Mouse (Mus musculus) MEL (cell line): ENCODE measurements around the gene Ncstn. TPM values are rescaled to one million over a fixed set of nuclear protein-coding genes. Genes with fewer than 3 reads are reported as not detected.

Experiments
- DNase-seq: peaks from one replicate; pipeline ENCODE4 v3.0.0; 2011; ENCODE audit warnings: low read depth, low spot score
- H3K27ac ChIP-seq: 2 replicates; pipeline ENCODE4 v1.5.1; 2012; ENCODE audit warnings: low read depth, mild to moderate bottlenecking, control low read depth, low read length, moderate library complexity; ENCODE audit not compliant: control insufficient read depth
- H3K27me3 ChIP-seq, 2 experiments: fragments of 150-350 bp in 1 of 2; sonication (generic) in 1 of 2; 2 replicates each; pipeline ENCODE4 v1.6.1; 2012; ENCODE audit warnings: low read length in 2 of 2, mild to moderate bottlenecking in 2 of 2, improper control_type of control experiment in 1 of 2, moderate library complexity in 1 of 2; ENCODE audit not compliant: insufficient read depth in 2 of 2, control insufficient read depth in 1 of 2
- H3K36me3 ChIP-seq, 2 experiments: 2 replicates each; pipeline ENCODE4 v1.6.1; 2012 to 2014; ENCODE audit warnings: low read length in 2 of 2, improper control_type of control experiment in 1 of 2, inconsistent platforms in 1 of 2, mild to moderate bottlenecking in 1 of 2; ENCODE audit not compliant: insufficient read depth in 2 of 2, control insufficient read depth in 1 of 2
- H3K4me1 ChIP-seq, 2 experiments: fragments of 150-350 bp in 1 of 2; sonication (generic) in 1 of 2; 2 replicates each; pipeline ENCODE4 v1.6.1; 2012; ENCODE audit warnings: low read length in 2 of 2, improper control_type of control experiment in 1 of 2, mild to moderate bottlenecking in 1 of 2; ENCODE audit not compliant: insufficient read depth in 2 of 2, control insufficient read depth in 1 of 2
- H3K4me3 ChIP-seq, 2 experiments: fragments of 150-350 bp in 1 of 2; sonication (generic) in 1 of 2; 2 replicates each; pipeline ENCODE4 v1.5.1; 2012; ENCODE audit warnings: low read depth in 2 of 2, low read length in 2 of 2, mild to moderate bottlenecking in 2 of 2, moderate library complexity in 2 of 2, control low read depth in 1 of 2, improper control_type of control experiment in 1 of 2; ENCODE audit not compliant: control insufficient read depth in 1 of 2, insufficient read depth in 1 of 2
- H3K79me2 ChIP-seq: 2 replicates; pipeline ENCODE4 v1.6.1; 2012; ENCODE audit warnings: mild to moderate bottlenecking, low read length, moderate library complexity; ENCODE audit not compliant: control insufficient read depth, poor library complexity, insufficient read depth
- H3K9ac ChIP-seq: 2 replicates; pipeline ENCODE4 v1.6.1; 2012; ENCODE audit warnings: low read depth, mild to moderate bottlenecking, control low read depth, low read length, moderate library complexity; ENCODE audit not compliant: control insufficient read depth, poor library complexity, severe bottlenecking
- H3K9me3 ChIP-seq: fragments of 150-350 bp; sonication (generic); replicated peaks from 2 replicates; pipeline ENCODE4 v1.6.1; 2012; ENCODE audit warnings: mild to moderate bottlenecking, low read length, improper control_type of control experiment, moderate library complexity; ENCODE audit not compliant: insufficient read depth
- CHD1 ChIP-seq: IDR thresholded peaks from 2 replicates; pipeline ENCODE4 v1.6.1; 2012; ENCODE audit warnings: low read depth, mild to moderate bottlenecking, inconsistent platforms, low read length, improper control_type of control experiment
- CHD2 ChIP-seq: IDR thresholded peaks from 2 replicates; pipeline ENCODE4 v1.6.1; 2011; ENCODE audit warnings: low read length, improper control_type of control experiment
- EP300 ChIP-seq, 2 experiments: IDR thresholded peaks; 2 replicates each; pipeline ENCODE4 v1.6.1; 2011; ENCODE audit warnings: improper control_type of control experiment in 2 of 2, low read length in 2 of 2, low read depth in 1 of 2, mild to moderate bottlenecking in 1 of 2
- GABPA ChIP-seq: IDR thresholded peaks from 2 replicates; pipeline ENCODE4 v1.6.1; 2012; ENCODE audit warnings: low read depth, mild to moderate bottlenecking, inconsistent platforms, low read length, improper control_type of control experiment, moderate library complexity
- HCFC1 ChIP-seq: IDR thresholded peaks from 2 replicates; pipeline ENCODE4 v1.6.1; 2012; ENCODE audit warnings: low read depth, mild to moderate bottlenecking, inconsistent platforms, low read length, improper control_type of control experiment, moderate library complexity
- KAT2A ChIP-seq: conservative IDR thresholded peaks from 2 replicates; pipeline ENCODE4 v1.6.1; 2012; ENCODE audit warnings: low read depth, low read length, improper control_type of control experiment, inconsistent platforms
- MAFK ChIP-seq: IDR thresholded peaks from 2 replicates; pipeline ENCODE4 v1.6.1; 2011; ENCODE audit warnings: low read depth, mild to moderate bottlenecking, low read length, improper control_type of control experiment, borderline replicate concordance
- MAZ ChIP-seq: IDR thresholded peaks from 2 replicates; pipeline ENCODE4 v1.6.1; 2012; ENCODE audit warnings: low read depth, mild to moderate bottlenecking, inconsistent platforms, low read length, improper control_type of control experiment
- MEF2A ChIP-seq: IDR thresholded peaks from 2 replicates; pipeline ENCODE4 v1.6.1; 2014; ENCODE audit warnings: low read depth, mild to moderate bottlenecking, inconsistent platforms, low read length, improper control_type of control experiment; ENCODE audit not compliant: poor library complexity, insufficient replicate concordance, severe bottlenecking; ENCODE audit errors: extremely low read depth
- MXI1 ChIP-seq: IDR thresholded peaks from 2 replicates; pipeline ENCODE4 v1.6.1; 2011; ENCODE audit warnings: mild to moderate bottlenecking, low read depth, low read length, improper control_type of control experiment
- MYB ChIP-seq: IDR thresholded peaks from 2 replicates; pipeline ENCODE4 v1.6.1; 2011; ENCODE audit warnings: mild to moderate bottlenecking, low read depth, low read length, improper control_type of control experiment
- NRF1 ChIP-seq: IDR thresholded peaks from 2 replicates; pipeline ENCODE4 v1.6.1; 2014; ENCODE audit warnings: low read depth, mild to moderate bottlenecking, inconsistent platforms, low read length, improper control_type of control experiment, moderate library complexity; ENCODE audit not compliant: poor library complexity, insufficient read depth, severe bottlenecking
- POLR2AphosphoS2 ChIP-seq: IDR thresholded peaks from 2 replicates; pipeline ENCODE4 v1.6.1; 2011; ENCODE audit warnings: low read length, improper control_type of control experiment
- RAD21 ChIP-seq: IDR thresholded peaks from 2 replicates; pipeline ENCODE4 v1.6.1; 2011; ENCODE audit warnings: mild to moderate bottlenecking, low read depth, low read length, improper control_type of control experiment
- RCOR1 ChIP-seq: IDR thresholded peaks from 2 replicates; pipeline ENCODE4 v1.6.1; 2012; ENCODE audit warnings: low read depth, mild to moderate bottlenecking, inconsistent platforms, low read length, improper control_type of control experiment
- SIN3A ChIP-seq: IDR thresholded peaks from 2 replicates; pipeline ENCODE4 v1.6.1; 2012; ENCODE audit warnings: low read length, improper control_type of control experiment, inconsistent platforms
- SMC3 ChIP-seq: IDR thresholded peaks from 2 replicates; pipeline ENCODE4 v1.6.1; 2011; ENCODE audit warnings: low read depth, low read length, improper control_type of control experiment
- TAL1 ChIP-seq: IDR thresholded peaks from 2 replicates; pipeline ENCODE4 v1.6.1; 2012; ENCODE audit warnings: mild to moderate bottlenecking, inconsistent platforms, low read length, moderate library complexity, mixed read lengths
- TBP ChIP-seq: IDR thresholded peaks from 2 replicates; pipeline ENCODE4 v1.8.0; 2011; ENCODE audit warnings: low read depth, low read length, improper control_type of control experiment
- TCF12 ChIP-seq: IDR thresholded peaks from 2 replicates; pipeline ENCODE4 v1.6.1; 2014; ENCODE audit warnings: low read depth, mild to moderate bottlenecking, inconsistent platforms, low read length, improper control_type of control experiment, moderate library complexity
- UBTF ChIP-seq: IDR thresholded peaks from 2 replicates; pipeline ENCODE4 v1.6.1; 2012; ENCODE audit warnings: low read depth, mild to moderate bottlenecking, inconsistent platforms, low read length, improper control_type of control experiment, moderate library complexity, borderline replicate concordance; ENCODE audit not compliant: insufficient read depth
- USF1 ChIP-seq: IDR thresholded peaks from 2 replicates; pipeline ENCODE4 v1.6.1; 2014; ENCODE audit warnings: low read depth, mild to moderate bottlenecking, inconsistent platforms, low read length, improper control_type of control experiment, moderate library complexity
- ZNF384 ChIP-seq: IDR thresholded peaks from 2 replicates; pipeline ENCODE4 v1.6.1; 2012; ENCODE audit warnings: low read depth, mild to moderate bottlenecking, inconsistent platforms, low read length, improper control_type of control experiment
- polyA plus RNA-seq, 2 experiments: library from polyadenylated mRNA; stranded (reverse) in 1 of 2; unstranded in 1 of 2; fragments of >175 nt in 1 of 2; fragments of >200 nt in 1 of 2; gene quantifications; 2 replicates each; pipeline versions ENCODE4 v1.2.1 to v1.2.4; 2012; ENCODE audit warnings: low replicate concordance in 2 of 2, low read depth in 1 of 2; ENCODE audit not compliant: insufficient read length in 2 of 2, insufficient read depth in 1 of 2, missing spikeins in 1 of 2
- total RNA-seq: library from RNA; depleted of rRNA; stranded (reverse); fragments of 300-350 nt; gene quantifications from 2 replicates; pipeline ENCODE4 v1.2.3, GENCODE M21; 2012

Ncstn gene
- total and polyA plus RNA-seq, 3 experiments = 9.9 to 38.5 TPM; not detected in 1

- no peak for DNase-seq
- H3K27me3 ChIP-seq = no peaks in the 10 kb centered on the region; a peak in 1 of 4 replicates
- no peaks in the 10 kb centered on the region for H3K9me3 ChIP-seq
- TF ChIP-seq RAD21 (no peak), MYB (no peak)
- no peak overlapping the region for H3K27ac ChIP-seq
- no peak overlapping the region for H3K4me3 ChIP-seq
- 0 out of 4 replicates have a peak, but pooled peaks cover 0 to 2% of the 10 kb centered on the region in 2 experiments for H3K4me1 ChIP-seq
- H3K36me3 ChIP-seq = no peaks in the 10 kb centered on the region; a peak in 1 of 4 replicates
- no peaks in the 10 kb centered on the region for H3K79me2 ChIP-seq
- no peak overlapping the region for H3K9ac ChIP-seq
Measured at GRCm38 (mm10) chr1:172052766-172053279, 29.8 kb downstream of the Ncstn start.

GRCm38 (mm10) chr1:172049131-172049782, 33.3 kb downstream of the Ncstn start:
- 0 out of 4 replicates have a peak, but pooled peaks cover 0 to 7% of the 10 kb centered on the region in 2 experiments for H3K4me1 ChIP-seq
- H3K27ac ChIP-seq = no peak overlapping the region
- H3K9ac ChIP-seq = peak overlapping the region; percentile 6; the same call in 1 of the 2 replicates
- no peaks in the 10 kb centered on the region; a peak in 1 of 4 replicates for H3K27me3 ChIP-seq
- no peaks in the 10 kb centered on the region for H3K79me2 ChIP-seq
- TF ChIP-seq MEF2A (no peak), NRF1 (no peak), TCF12 (no peak), MAZ (no peak), GABPA (no peak), CHD1 (no peak), USF1 (no peak), ZNF384 (no peak)
- no peaks in the 10 kb centered on the region for H3K9me3 ChIP-seq
- peak overlapping the region in 1 of 2 experiments; percentile 2; a peak in 1 of 4 replicates for H3K4me3 ChIP-seq
- H3K36me3 ChIP-seq = no peaks in the 10 kb centered on the region; a peak in 1 of 4 replicates
- DNase-seq = no peak

GRCm38 (mm10) chr1:172048241-172048734, 34.3 kb downstream of the Ncstn start:
- Histone ChIP-seq H3K4me3 (peak overlapping the region; percentile 16 to 35; a peak in 3 of 4 replicates), H3K79me2 (no peaks in the 10 kb centered on the region)
- TF ChIP-seq EP300 (IDR thresholded peaks at IDR 0.05; ENCODE audit: low read depth in 1 of 2, low read length in 2 of 2) (no peak), MAZ (no peak), KAT2A (no peak), MXI1 (no peak), USF1 (no peak), MAFK (no peak), TBP (no peak), GABPA (no peak), SMC3 (no peak), RAD21 (no peak), CHD2 (no peak), UBTF (no peak), HCFC1 (no peak), RCOR1 (no peak), POLR2AphosphoS2 (no peak), TAL1 (no peak), MEF2A (no peak), SIN3A (no peak), CHD1 (no peak)

More at GRCm38 (mm10) chr1:172048241-172048734, 34.3 kb downstream of the Ncstn start:
- Histone ChIP-seq H3K36me3 (no peaks in the 10 kb centered on the region; a peak in 1 of 4 replicates), H3K4me1 (0 out of 4 replicates have a peak, but pooled peaks cover 0 to 7% of the 10 kb centered on the region in 2 experiments), H3K9me3 (no peaks in the 10 kb centered on the region), H3K27ac (peak overlapping the region; percentile 19; the same call in 1 of the 2 replicates), H3K27me3 (no peaks in the 10 kb centered on the region; a peak in 1 of 4 replicates), H3K9ac (peak overlapping the region; percentile 38)
- peak; percentile 25 for DNase-seq
